Mouse (Mus musculus): ENCODE results near the gene Zdhhc23.

The Zdhhc23 gene

DNA sequence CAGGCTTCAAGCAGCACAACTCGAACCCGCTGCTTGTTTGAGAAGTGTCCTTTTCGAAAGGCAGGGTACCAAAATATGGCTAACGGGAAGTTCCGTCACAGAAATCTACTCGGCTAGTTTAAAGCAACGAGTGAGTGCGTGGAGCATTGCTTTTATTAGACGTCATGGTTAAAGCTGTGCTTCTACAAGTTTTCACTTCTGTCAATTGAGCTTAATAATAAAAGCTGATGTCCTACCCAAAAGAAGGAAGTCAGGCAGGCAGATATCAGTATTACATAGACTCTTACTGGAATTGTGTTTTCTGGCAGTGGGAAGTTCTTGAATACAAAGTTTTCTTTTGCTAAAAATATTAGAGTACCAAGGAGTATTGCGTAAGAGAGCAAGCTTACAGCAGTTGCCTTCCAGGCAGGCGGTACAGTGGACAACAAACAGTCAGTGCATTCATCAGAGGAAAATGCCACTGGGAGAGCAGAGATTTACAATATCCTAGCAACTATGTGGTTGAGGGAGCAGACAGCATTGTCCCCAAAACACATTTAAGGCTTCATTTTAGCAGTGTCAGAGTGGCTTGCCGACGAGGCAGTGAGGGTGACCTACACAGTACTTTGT is 13.7 kb downstream of the Zdhhc23 start:
- DNase-seq (ENCODE audit: low spot score in 2 of 2), result no peak

DNA sequence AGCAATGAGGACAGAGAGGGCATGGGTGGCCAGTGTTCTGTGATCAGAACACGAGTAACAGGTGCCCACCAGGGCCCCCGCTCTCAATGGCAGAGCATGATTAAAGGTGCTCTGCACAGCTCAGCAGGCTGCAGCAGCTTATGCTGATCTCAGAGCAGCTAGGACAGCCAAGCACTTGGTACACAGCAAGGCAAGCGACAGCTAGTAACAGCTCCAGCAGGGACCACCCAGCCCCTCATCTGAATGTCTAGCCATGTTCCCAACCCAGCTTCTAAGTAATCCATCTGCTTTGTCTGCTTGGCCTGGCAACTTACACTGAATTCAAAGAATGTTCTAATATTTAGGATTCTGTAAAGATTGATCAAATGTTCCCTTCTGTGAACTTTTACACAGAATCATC is 15.8 kb downstream of the Zdhhc23 start:
- DNase-seq (ENCODE audit: low spot score in 2 of 2), result no peak

DNA sequence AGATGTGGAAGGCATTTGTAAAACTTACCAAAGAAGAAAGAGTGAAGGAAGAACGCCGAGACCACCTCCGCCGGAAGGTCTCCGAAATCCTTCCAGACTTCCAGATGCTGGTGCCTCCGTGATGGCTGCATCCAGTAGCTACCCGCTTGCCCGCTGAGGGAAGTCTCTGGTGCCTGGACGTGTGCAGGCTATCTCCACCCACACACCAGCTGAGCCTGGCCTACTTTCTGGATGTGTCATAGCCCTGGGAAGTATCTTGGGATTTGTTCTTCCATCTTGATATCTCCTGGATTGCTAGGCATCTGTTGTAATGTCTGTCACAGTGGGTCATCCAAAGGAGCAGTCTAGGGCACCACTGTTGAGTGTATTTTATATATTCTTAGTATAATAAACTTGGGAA is 16.3 kb downstream of the Zdhhc23 start:
- no peak for DNase-seq (ENCODE audit: low spot score in 2 of 2)

DNA sequence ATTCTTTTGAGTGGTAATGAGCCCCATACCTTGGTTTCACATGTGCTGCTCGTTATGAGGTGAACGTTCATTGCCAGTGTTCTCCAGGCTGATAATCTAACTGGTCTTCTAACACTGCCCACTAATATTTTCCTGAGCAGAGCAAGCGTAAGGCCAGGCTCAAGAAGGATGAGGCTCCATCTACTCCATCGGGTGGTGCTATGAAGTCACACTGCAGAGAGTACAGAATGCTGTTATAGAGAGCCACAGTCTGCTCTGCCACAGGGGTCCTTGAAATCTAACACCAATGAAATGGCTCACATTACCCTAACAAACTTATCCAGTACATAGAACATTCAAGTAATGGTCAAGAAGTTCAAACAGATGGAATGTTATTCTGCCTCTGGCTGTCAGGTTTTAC is 21.6 kb downstream of the Zdhhc23 start:
- no peak for DNase-seq (ENCODE audit: low spot score in 2 of 2)

DNA sequence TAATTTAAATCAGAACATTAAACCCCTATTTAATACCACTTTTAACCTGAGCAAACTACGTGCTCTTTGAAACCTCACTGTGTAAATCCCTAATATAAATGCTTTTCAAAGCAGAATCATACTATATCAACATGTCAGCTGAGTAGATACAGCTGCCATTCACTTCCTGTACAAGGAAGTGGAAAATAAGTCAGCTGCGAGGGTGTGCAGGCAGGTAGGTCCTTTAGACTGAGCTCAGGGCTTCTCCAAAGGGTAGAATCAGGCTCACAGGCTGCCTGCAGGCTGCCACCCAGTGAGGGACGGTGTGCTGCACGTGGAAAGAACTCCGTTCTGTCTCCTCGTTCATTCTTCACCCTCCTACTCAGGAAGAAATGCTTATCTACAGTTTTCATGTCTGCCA is 24.7 kb downstream of the Zdhhc23 start:
- no peak for DNase-seq (ENCODE audit: low spot score in 2 of 2)

DNA sequence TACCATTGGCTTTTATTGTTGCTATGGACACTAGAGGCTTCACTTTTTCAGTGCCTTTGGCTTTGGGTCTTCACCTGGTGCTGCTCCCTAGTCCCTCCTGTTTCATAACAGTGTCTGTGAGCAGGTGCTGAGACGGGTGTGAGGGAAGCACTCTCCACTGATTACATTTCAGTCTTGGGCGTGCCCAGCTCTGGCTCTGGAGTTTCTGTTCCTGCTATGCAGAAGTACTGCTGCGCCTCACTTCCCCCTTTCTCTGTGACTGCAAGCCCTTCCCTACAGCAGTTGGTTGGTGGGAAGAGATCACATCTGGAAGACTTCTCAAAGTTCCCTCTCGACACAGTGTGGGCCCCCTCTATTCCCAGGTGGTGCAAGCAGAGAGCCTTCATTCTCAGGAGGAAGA is 28.0 kb downstream of the Zdhhc23 start:
- DNase-seq (ENCODE audit: low spot score in 2 of 2), result peak; percentile 48 to 69

DNA sequence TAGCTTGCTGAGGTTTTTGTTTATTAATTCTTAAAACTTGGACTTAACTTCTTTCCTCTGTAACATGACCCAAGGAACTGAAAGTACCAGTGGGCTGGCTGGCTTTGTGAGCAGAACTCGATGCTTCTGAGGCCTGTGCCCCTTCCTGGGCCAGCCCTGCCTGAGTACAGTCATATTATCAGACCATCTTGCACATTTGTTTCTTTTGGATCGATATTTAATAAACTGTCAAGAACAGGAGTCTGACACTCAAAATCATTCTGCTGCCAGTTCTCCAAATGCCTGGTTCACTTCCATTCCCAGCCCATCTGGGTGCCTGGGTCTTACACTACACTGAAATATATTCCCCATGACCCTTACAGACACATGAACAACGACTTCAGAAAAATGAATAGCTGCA is 33.7 kb downstream of the Zdhhc23 start:
- no peak for DNase-seq (ENCODE audit: low spot score in 2 of 2)

DNA sequence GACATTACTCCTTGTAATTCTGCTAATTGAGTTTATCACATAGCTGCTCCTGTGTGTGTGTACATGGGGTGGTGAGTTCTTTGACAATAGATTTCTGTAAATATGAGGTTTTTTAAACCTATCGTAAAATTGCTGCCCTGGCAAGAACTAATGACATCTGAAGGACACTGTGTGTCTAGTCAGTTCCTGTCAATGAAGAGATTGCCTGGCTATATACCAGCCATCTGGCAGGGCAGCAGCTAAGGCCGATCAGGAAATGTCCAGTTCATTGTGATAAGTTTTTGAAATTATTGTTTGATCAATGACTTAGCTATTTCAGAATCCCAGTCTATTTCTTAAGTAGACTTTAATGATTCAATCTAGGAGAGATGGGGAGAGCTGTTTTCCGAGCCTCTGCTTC is 34.2 kb downstream of the Zdhhc23 start:
- no peak for DNase-seq (ENCODE audit: low spot score in 2 of 2)

DNA sequence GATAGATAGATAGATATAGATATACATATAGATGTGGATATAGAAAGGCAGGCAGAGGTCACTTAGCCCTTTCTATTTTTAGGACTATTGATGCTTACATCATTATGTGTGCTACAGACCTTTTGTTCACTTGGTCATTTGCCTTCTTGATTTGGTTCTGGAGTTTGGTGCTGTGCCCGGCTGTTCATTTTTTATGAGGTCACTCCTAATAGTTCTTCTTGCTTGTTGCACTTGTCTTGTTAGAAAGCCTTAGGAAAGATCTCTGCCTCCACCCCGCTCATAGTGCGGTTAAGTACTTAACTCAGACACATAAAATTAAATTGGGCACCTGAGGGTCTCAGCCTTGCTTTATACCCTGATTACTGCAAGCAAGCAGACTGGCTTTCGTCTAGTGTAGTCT is 38.7 kb downstream of the Zdhhc23 start:
- no peak for DNase-seq (ENCODE audit: low spot score in 2 of 2)

DNA sequence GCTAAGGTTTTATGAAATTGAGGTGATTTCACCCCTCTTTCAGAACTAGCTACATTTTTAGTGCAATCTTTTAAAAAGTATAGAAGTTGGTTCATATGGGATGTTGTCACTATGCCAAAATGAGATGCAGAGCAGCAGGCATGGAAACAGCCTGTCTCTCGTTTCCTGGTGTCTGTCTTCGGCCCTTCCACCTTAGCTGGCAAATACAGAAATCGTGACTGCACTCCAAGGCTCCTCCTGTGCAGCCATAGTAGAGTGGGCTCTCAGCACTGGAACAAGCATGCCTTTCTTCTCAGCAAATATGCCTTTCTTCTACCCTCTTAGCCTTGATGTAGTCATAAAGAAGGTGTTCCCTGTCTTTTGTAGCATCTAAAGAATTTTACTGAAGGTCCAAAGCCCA is 43.7 kb downstream of the Zdhhc23 start:
- no peak for DNase-seq (ENCODE audit: low spot score in 2 of 2)

DNA sequence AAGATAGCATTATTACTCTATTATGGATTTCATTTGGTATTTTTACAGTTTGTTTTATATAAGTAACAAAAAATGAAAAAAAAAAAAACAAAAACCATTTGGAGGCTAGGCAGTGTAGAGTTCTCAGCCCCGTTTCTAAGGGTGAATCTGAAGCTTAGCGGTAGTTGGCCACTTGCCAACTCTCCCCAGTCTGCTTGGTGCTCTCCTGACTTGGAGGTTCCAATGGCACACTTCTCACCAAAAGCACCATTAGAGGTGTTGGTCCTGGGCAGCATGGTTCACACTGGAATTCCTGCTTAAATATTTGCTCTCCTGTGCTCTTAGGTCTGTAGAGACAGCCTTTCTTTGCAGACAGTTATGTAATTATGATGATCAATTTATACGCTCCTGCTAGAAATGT is 44.2 kb downstream of the Zdhhc23 start:
- no peak for DNase-seq (ENCODE audit: low spot score in 2 of 2)

DNA sequence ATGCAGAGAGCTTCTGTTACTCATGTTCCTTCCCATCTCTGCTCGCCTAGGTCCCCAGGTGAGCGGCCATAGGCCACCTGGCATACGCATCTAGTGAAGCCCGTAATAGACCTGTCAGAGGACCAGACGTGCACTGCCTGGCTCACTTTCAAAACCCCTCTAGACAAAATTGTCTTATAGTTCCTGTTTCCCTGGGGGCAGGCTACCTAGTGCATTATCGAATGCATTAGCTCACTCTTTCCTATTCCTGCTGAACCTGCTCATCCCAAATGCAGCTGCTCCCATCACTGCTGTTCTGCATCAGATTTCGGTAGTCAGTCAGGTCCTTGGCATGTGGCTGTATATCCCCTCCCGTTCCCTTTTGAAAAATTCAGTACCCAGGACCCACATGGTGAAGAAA is 44.7 kb downstream of the Zdhhc23 start:
- no peak for DNase-seq (ENCODE audit: low spot score in 2 of 2)

DNA sequence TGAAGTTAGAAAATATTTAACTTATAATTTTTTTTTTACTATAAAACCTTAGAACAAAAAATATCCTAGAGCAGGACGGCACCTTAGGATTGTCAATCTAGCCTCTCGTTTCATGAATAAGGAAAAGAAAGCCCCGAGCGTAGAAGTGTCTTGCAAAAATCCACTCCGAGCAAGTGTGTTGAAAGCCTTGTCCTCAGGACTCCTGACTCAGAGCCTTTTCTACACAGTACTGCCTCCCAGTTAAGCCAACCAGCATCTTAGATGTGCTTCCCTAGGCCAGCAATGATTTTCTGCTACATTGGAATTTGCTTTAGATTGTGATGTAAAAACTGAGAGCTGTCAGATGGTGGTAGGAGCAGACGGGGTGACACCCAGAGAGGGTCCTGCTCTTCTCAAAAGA is 46.5 kb downstream of the Zdhhc23 start:
- no peak for DNase-seq (ENCODE audit: low spot score in 2 of 2)

DNA sequence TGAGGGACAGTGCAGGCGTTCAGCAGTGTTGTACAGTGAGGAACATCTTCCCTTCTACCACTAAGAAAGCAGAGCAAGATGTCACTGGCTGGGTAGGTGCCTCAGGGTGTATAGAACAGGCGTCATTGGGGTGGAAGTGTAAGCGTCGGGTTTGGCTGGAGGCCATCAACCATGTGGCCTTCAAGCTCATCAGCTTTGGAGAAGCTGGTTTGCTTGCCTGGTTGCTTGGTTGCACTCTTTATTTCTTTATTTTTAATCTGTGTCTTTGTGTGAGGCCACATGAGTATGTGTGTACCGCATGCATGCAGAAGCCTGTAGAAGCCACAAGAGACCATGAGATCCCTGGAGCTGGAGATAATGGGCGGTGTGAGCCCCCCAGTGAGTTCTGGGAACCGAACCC is 47.3 kb downstream of the Zdhhc23 start:
- no peak for DNase-seq (ENCODE audit: low spot score in 2 of 2)

DNA sequence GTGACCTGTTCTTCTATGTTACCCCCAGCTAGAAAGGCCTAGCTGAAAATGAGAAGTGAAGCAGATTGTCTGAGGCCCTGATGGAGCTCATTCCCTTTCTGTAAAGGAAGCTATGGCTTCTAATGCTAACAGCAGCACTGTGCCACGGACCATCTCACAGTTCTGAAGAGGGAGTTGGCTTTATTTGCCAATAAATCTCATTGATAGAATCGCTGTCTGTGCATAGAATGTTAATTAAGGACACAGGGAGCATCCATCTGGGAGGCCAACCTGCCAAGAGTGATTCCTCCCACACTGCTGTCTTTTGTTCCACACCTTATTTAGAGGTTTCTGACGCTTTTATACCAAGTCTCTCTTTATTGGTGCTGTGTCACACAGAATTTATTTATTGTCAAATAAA is 48.1 kb downstream of the Zdhhc23 start:
- no peak for DNase-seq (ENCODE audit: low spot score in 2 of 2)

DNA sequence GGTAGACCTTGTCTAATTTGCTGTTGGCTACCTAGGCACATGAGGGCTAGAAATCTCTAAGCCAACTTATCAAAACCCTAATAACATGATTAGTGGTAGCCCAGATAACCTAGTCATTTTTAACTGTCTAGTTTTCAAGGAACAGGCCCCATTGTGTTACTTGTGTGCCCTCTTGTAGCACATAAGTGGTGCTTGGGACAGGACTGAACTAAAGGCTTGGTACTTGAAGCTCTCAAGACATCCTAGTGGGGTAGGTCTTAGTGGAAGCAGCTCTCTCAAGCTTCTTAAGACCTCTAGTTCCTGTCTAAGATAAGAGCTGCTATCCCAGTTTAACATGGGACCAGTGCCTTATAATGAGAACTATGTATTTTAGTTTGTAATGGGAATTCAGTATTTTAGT is 49.0 kb downstream of the Zdhhc23 start:
- no peak for DNase-seq (ENCODE audit: low spot score in 2 of 2)

DNA sequence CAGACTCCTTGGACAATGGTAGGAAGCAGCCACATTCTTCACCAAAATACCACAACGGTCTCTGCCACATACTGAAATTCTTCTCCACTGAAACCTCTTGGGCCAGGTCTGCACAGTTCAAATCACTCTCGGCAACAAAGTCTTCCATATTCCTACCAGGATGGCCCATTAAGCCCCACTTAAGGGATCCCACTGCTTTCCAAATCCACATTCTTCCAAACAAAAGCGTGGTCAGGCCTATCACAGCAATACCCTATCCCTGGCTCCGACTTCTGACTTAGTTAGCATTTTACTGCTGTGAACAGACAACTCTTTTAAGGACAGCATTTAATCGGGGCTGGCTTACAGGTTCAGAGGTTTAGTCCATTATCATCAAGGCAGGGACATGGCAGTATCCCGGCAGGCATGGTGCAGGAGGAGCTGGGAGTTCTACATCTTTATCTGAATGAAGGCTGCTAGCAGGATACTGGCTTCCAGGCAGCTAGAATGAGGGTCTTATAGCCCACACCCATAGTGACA is 53.2 kb downstream of the Zdhhc23 start, which contains the start of gene Qtrt2:
Qtrt2 (minus strand) TSS at position 469 of the 519 bp plus-strand sequence.
- DNase-seq (ENCODE audit: low spot score in 2 of 2), result no peak

DNA sequence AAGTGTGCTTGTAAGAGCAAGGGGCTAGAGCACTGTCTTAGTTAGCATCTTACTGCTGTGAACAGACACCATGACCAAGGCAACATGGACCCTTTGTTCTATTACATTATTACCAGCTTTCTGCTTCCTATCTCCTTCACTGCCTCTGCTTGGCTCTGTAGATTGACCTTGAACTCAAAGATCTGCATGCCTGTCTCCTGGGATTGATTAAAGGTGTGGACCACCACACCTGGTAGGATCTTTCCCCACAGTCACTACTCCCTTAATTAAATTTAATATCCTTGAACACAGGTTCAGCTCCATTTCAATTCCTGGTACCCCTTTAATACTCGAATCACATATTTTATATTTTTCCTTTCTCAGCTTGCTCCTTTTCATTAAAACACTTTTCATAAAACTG is 53.7 kb downstream of the Zdhhc23 start:
- no peak for DNase-seq (ENCODE audit: low spot score in 2 of 2)

DNA sequence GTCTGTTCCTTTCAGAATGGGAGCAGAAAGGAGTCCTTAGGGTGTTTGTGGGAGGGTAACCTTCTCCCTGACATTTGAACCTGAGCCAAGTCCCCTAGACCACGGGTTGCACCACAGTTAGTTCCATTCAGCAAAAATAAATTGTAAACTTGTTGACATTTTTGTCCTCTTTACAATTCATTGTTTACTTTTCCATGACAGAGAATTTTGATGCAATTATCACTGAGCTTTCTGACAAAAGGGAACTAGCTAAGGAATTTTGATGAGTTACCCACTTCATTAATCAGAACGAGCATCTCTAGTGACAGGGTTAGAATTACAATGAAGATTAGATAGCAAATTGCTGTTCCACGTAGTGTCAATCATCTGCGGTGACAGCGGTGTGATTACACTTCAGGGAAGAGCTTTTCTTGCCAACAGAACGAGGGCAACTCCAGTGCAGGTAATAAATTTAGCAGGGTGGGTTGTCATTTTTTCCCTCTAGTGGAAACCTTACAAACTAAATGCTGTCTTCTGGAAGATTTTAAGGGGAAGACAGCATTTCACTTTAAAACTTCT is 54.5 kb downstream of the Zdhhc23 start:
- no peak for DNase-seq (ENCODE audit: low spot score in 2 of 2)

DNA sequence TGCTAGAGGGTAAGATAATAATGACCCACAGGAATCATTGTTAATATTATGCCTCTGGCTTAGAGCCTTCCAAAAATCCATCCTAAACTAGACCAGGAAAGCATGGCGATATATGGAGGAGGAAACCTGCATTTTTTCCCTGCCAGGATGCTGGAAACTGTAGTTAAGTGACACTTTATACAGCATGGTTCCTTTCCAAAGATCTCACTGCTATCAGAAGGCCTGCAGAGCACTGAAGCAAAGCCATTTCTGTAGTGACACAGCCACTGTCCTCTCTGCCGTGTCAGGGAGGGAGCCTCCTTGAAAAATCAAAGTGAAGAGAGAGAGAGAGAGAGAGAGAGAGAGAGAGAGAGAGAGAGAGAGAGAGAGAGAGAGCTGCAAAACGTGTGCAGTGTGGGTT is 57.0 kb downstream of the Zdhhc23 start:
- DNase-seq (ENCODE audit: low spot score in 2 of 2), result no peak

DNA sequence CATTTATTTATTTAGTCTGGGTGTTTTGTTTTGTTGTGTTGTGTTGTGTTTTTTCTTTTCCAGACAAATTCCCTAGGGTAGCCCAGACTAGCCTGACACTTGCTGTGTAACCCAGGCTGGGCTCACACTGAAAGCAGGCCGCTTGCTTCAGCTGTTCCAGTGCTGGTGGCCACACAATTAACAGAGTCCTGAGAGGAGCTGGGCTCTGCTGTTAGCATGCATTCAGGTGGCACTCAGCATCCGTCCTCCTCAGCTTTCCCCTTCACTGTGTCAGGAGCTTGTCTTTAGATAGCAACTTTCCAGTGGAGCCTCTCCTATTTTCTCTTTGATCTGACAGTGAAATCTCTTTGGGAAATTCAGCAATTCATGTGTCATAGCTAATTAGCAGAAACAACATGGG is 57.6 kb downstream of the Zdhhc23 start:
- DNase-seq (ENCODE audit: low spot score in 2 of 2), result no peak

DNA sequence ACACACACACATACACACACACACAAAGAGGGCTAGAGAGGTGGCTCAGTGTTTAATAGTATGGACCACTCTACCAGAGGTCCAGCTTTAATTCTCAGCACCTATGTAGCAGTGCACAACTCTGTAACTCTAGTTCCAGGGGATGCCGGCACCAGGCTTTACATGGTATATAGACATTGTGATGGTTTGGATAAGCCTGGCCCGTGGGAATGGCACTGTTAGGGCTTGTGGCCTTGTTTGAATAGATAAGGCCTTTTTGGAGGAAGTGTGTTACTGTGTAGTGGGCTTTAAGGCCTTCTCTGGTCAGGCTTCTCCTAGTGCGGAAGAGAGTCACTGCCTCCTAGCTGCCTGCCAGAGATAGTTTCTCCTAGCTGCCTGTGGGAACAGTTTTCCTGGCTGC is 60.7 kb downstream of the Zdhhc23 start:
- no peak for DNase-seq (ENCODE audit: low spot score in 2 of 2)
